Mouse (Mus musculus): ENCODE measurements around the gene Aspa.
"Not testable (repeated sequence)": the region's sequence is repeated elsewhere in the genome, so short reads cannot be mapped to it uniquely, and the experiment has no call there.

The Aspa gene

GRCm38 (mm10) chr11:73329442-73329841 lies at the start of gene Aspa, which contains the start of the genes Gm49340 and Spata22:
Gene Aspa, minus strand, starts transcription at chr11:73329596.
Gene Gm49340, plus strand, starts transcription at chr11:73329741.
Gene Spata22, plus strand, starts transcription at chr11:73329741.
- DNase-seq (ENCODE audit: low spot score in 2 of 2) = no peak

- no peak for DNase-seq (ENCODE audit: low spot score in 2 of 2)
Observed at GRCm38 (mm10) chr11:73370946-73371345, 41.5 kb upstream of the Aspa start, which contains the start of gene Olfr376. Gene Olfr376, plus strand, starts transcription at chr11:73371246.

DNA sequence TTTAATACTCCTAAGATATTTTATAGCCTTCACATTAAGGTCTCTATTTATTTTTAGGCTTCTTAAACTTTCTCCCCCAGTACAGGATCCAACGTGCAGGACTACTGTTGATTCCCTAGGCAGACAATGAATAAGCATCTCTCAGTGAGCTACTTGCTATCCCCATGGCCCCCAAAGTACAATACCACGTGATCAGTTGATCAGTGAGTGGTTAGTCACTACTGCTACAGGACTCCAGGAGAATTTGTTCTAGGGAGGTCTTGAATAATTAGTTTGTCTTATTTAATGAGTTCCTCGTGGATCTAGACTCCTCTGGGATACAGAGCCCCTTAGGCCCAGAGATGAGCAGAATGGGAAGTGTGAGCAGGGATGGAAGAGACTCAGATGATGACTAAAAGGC lies 21.1 kb upstream of the Aspa start, which contains the start of gene Olfr20:
Gene Olfr20 (plus strand): TSS at position 301 of the 400 bp plus-strand sequence.
- DNase-seq (ENCODE audit: low spot score in 2 of 2) = no peak

GRCm38 (mm10) chr11:73336919-73337318 lies 7.5 kb upstream of the Aspa start:
- DNase-seq (ENCODE audit: low spot score in 2 of 2) = no peak

- DNase-seq (ENCODE audit: low spot score in 2 of 2) = no peak
Observed at GRCm38 (mm10) chr11:73333357-73333756, 4.0 kb upstream of the Aspa start.

DNA sequence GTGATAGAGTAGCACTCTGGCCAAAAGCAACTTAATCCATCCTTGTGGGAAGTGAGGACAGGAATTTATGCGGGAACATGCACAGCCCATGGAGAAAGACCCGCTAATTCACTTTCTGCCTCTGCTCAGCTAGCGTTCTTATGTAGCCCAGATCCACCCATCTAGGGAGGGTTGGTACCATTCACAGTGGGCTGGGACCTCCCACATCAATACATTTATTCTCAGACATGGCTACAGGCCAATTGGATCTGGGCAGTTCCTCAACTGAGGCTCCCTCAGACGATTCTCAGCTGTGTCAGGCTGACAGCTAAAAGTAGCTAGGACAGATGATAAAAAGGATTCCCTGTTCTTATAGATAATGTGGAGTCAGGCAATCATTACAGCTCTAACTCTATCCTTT lies 2.0 kb downstream of the Aspa start:
- DNase-seq (ENCODE audit: low spot score in 2 of 2) = peak in 1 of 2 experiments; percentile 17

GRCm38 (mm10) chr11:73326485-73326886 lies 2.9 kb downstream of the Aspa start:
- no peak for DNase-seq (ENCODE audit: low spot score in 2 of 2)

DNA sequence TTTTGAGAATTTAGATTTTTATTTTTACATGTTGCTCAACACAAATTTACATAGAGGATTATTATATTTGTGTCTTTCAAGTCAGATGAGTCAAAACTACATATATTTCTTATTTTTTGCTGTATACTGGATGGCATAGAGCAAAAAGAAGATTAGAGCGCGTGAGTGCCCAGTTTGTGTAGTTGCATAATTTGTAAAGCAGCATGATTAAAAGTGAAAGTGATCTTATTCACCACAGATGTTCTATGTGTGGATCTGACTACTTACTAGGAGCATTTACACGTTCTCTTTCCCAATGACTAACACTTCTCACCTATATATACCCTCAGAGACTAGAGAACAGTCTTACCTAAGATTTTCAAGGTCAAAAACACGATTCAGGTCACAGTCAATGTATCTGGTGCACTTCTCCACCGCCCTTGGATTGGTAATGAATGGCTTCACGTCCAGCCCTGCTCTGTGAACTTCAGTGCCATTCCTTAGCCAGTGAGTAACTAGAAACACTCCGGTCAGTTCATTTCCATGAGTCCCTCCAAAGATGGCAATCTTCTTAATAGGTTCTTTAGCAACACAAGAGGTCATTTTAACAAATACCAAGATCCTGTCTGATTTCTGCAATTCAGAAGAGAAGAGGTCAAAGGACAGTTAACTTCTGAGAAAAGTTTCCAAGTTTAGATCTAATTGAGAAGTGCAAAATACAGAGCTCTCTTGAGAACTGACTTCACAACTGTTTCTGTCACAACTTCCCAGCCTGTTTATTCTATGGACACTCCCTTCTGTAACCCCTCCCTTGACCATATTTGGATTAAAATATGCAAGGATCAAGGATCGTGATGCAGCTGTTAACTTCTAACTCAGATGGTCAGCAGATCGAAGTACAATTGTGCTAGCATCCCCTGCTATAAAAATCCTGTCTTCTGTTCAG lies 5.2 kb downstream of the Aspa start:
- DNase-seq (ENCODE audit: low spot score in 2 of 2) = no peak

- not testable (repeated sequence) for DNase-seq (ENCODE audit: low spot score in 2 of 2)
Observed at GRCm38 (mm10) chr11:73321064-73321463, 8.3 kb downstream of the Aspa start.

GRCm38 (mm10) chr11:73318581-73318980 lies 10.8 kb downstream of the Aspa start:
- DNase-seq (ENCODE audit: low spot score in 2 of 2) = not testable (repeated sequence)

DNA sequence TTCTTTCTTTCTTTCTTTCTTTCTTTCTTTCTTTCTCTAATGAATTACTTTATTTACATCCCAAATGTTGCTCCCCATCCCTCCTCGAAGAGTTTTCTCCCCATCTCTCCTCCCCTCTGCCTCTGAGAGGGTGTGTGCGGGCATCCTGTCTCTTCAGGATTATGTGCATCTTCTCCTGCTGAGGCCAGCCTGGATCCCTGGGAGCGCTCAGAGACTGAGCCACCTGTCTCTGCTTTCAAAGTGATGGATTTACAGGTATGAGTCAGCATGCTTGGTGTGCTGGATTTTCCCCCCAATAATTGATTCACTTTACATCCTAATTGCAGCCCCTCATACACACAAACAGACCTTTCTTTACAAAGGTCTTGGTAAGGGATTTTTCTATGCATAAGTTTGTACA lies 13.4 kb downstream of the Aspa start:
- DNase-seq (ENCODE audit: low spot score in 2 of 2) = no peak

GRCm38 (mm10) chr11:73303123-73303522 lies 26.3 kb downstream of the Aspa start:
- no peak for DNase-seq (ENCODE audit: low spot score in 2 of 2)

DNA sequence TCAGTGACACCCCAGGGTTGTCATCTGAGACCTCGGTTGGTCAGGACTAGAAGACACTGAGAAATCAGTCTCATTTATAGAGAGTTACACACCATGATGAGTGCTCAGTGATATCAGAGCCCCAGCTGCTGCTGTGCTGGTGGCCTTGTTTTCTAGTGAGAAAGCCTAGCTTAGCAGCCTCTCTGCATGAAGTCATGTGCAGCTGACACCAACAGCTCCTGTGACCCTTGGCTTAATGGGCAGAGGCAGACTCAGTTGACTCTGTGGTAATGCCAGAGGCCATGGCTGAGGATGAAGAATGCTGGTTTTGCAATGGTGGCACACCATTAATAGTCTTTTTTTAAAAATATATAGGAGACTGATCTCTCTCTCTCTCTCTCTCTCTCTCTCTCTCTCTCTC lies 39.8 kb downstream of the Aspa start:
- no peak for DNase-seq (ENCODE audit: low spot score in 2 of 2)

- peak in 1 of 2 experiments; percentile 48 for DNase-seq (ENCODE audit: low spot score in 2 of 2)
Observed at GRCm38 (mm10) chr11:73284351-73284750, 45.0 kb downstream of the Aspa start.

- peak in 1 of 2 experiments; percentile 56 for DNase-seq (ENCODE audit: low spot score in 2 of 2)
Observed at GRCm38 (mm10) chr11:73283926-73284325, 45.5 kb downstream of the Aspa start.

DNA sequence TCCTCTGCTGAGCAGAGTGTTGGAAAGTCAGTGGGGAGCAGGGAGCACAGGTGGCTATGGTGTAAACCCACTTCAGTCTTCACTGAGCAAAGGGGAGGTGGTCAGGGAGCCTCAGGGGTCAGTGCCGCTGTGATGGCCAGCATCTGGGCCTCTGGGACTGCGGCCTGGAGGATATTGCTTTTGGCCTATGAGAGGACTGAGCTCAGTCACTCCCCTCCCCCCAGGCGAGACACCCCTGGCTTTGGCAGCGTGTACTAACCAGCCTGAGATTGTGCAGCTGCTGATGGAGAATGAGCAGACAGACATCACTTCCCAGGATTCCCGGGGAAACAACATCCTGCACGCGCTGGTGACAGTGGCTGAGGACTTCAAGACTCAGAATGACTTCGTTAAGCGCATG lies 46.0 kb downstream of the Aspa start:
- no peak for DNase-seq (ENCODE audit: low spot score in 2 of 2)

- peak in 1 of 2 experiments; percentile 40 for DNase-seq (ENCODE audit: low spot score in 2 of 2)
Observed at GRCm38 (mm10) chr11:73281528-73282027, 47.8 kb downstream of the Aspa start.

- no peak for DNase-seq (ENCODE audit: low spot score in 2 of 2)
Observed at GRCm38 (mm10) chr11:73280710-73281109, 48.7 kb downstream of the Aspa start.

- DNase-seq (ENCODE audit: low spot score in 2 of 2) = no peak
Observed at GRCm38 (mm10) chr11:73274821-73275220, 54.6 kb downstream of the Aspa start.

DNA sequence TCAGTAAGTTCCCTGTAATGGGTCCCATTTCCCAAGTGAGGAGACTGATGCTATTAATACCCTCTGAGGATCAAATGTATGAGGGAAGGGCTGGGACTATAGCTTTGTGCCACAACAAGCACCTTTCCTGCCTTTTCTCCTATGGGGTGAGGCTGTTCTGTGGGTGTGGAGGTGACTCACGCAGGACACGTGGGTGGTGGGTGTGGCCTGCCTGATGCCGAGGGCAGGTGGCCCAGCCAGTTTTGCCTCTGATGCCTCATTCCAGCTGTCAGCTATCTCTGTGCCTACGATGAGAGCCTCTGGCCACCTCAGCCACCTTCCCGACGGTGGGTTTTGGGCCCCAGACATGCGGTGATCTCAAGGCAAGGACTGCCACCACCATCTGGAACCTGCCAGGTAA lies 62.1 kb downstream of the Aspa start, which contains the start of gene Trpv3:
Gene Trpv3 (plus strand): TSS at position 122 of the 400 bp plus-strand sequence.
- DNase-seq (ENCODE audit: low spot score in 2 of 2) = no peak

GRCm38 (mm10) chr11:73261385-73261784 lies 68.0 kb downstream of the Aspa start:
- no peak for DNase-seq (ENCODE audit: low spot score in 2 of 2)

- DNase-seq (ENCODE audit: low spot score in 2 of 2) = no peak
Observed at GRCm38 (mm10) chr11:73260457-73260856, 68.9 kb downstream of the Aspa start.

DNA sequence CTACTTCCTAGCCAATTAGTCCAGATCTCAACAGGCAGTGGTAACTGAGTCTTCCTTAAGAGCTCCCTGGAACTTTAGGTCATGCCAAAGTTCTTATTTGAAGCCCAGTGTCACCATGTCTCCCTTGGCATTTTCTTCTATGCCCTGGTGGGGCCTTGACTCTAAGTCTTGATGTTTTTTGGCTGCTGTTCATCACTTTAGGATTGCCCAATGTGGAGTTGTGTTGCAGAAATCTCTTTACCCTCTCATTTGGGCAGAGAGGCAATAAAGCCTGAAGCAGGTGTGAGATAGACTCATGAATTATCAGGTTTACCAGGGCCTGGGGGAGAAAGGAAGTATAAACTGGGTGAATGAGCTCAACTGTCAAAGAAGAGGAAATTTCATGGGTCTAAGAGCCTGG lies 70.7 kb downstream of the Aspa start:
- DNase-seq (ENCODE audit: low spot score in 2 of 2) = no peak

Measured in urinary bladder, postnatal 4 days (tissue).